Mouse (Mus musculus) gastrocnemius, adult 2 months (tissue): ENCODE results near the gene Abce1. TPM values are rescaled to one million over a fixed set of nuclear protein-coding genes. Genes with fewer than 3 reads are reported as not detected.
"Not testable (repeated sequence)": the region's sequence is repeated elsewhere in the genome, so short reads cannot be mapped to it uniquely, and the experiment has no call there.

Experiments
- DNase-seq: peaks from one replicate; pipeline ENCODE4 v3.0.0; 2022
- H3K27ac ChIP-seq: fragments of 200-600 bp; 2 replicates; pipeline ENCODE4 v1.8.1; 2022; ENCODE audit warnings: mild to moderate bottlenecking
- H3K4me3 ChIP-seq: fragments of 200-600 bp; 2 replicates; pipeline ENCODE4 v1.8.1; 2022; ENCODE audit warnings: mild to moderate bottlenecking, moderate library complexity
- CTCF ChIP-seq: fragments of 200-600 bp; IDR thresholded peaks from 2 replicates; pipeline ENCODE4 v1.8.1; 2022; ENCODE audit warnings: antibody characterized with exemption, mild to moderate bottlenecking, moderate library complexity
- intact Hi-C: fragments of 180-260 bp; cut with DNase I; formaldehyde crosslinking; loops from one replicate; pipeline ENCODE4 v1.15.1; 2025
- total RNA-seq, 2 experiments: library from RNA; stranded (reverse); gene quantifications; 2 replicates each; pipeline ENCODE4 v1.2.3; 2021

Gene Abce1
- total RNA-seq, 2 experiments from 2014 or later, result 48.6 to 52.0 TPM

DNA sequence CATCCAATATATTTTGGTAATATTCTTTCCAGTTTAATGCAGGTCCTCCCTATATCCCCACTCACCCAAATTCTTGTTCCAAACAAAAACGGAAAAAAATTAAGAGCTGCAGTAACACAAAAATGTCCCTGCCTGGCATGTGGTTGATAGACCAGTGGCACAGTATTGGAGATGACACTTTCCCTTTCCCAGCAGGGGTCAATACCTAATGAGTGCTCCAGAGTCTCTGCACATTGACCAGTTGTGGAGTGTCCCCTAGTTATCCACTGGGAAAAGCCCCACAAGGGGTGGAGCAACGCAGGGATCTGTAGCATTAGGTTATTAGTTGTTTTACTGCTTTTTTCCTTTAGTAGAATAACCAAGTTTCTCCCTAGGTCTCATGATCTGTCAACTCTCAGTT, 30.6 kb downstream of the Abce1 start:
- no peak for DNase-seq
- TF ChIP-seq CTCF, result no peak
- Histone ChIP-seq H3K27ac (peak overlapping the region; percentile 41; the same call in 1 of the 2 replicates), H3K4me3 (peak overlapping the region; percentile 75)
- intact Hi-C loops, result no loop called here

- Histone ChIP-seq H3K4me3 (peak overlapping the region; percentile 75), H3K27ac (peak overlapping the region; percentile 41; the same call in 1 of the 2 replicates)
- TF ChIP-seq CTCF, result no peak
- peak; percentile 40 for DNase-seq
- intact Hi-C loops, result no loop called here
These were observed 31.0 kb downstream of the Abce1 start for GRCm38 (mm10) chr8:79680555-79680954.

DNA sequence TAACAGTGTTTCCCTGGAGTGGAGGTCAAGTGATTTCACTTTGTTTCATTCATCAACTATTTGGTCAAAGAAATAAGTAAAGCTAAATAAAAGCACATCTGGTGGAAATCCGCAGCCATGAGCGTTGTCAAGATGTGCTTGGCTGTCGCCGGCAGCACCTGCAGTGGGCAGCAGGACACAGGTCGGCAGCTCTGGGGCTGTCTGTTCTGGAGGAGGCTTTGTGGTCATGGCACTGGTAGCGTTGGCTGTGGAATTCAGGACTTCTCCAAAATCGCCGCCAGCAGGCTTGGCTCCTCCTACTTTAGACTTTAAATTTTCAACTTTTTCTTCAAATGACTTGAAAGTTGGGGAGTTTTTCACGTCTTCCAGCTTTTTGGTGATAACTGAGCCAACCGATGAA, 31.5 kb downstream of the Abce1 start:
- intact Hi-C loops, H3K27ac ChIP-seq, DNase-seq: not testable (repeated sequence)
- H3K4me3 ChIP-seq, result peak overlapping the region; percentile 75

DNA sequence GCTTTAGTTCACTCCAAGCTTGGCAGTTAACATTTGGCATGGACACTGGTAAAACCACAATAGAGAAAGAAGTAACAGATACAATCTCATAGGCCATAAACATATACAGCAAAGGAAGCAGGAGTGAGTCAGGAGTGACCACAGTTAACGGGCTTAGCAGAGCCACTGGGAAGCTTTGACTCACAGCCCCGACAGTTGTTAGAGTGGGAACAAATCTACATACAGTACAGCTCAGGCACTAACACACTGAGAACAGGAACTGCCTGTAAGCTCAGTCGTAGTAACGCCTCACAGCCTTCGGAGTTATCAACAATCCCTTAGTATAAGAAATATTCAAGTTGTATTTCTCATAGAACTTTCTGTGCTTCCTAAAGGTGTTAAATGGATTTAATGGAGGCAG, 32.5 kb downstream of the Abce1 start:
- H3K27ac ChIP-seq, result no peak overlapping the region
- DNase-seq, result no peak
- intact Hi-C loops, result no loop called here
- no peak overlapping the region for H3K4me3 ChIP-seq
- no peak for TF ChIP-seq CTCF

DNA sequence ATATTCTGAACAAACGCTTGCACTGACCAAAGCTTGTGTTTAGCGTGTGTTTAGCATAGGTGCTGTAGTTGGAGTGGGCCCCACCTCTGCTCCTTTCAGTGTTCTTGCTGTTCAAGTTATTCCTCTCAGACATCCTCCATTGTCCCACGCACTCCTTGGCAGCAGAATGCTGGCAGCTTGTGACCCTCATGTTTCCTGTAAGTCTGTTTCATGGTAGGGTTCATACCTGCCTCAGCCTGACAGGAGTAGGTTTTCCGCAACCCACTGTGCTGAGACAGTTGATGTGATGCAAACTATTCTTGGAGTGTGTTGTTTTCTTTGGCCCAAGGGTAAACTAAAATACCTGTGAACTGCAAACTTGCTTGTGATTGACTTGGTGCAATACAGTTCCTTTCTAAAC, 35.1 kb downstream of the Abce1 start:
- Histone ChIP-seq H3K4me3 (no peak overlapping the region), H3K27ac (no peak overlapping the region)
- intact Hi-C loops, result no loop called here
- DNase-seq, result no peak
- no peak for TF ChIP-seq CTCF

- H3K27ac ChIP-seq, DNase-seq, intact Hi-C loops, H3K4me3 ChIP-seq: not testable (repeated sequence)
These were observed 52.8 kb downstream of the Abce1 start for GRCm38 (mm10) chr8:79658715-79659114.

- intact Hi-C loops, result no loop called here
- H3K27ac ChIP-seq, result peak overlapping the region; percentile 71
- H3K4me3 ChIP-seq, result no peak overlapping the region
- no peak for TF ChIP-seq CTCF
- no peak for DNase-seq
These were observed 57.8 kb downstream of the Abce1 start for GRCm38 (mm10) chr8:79653736-79654135.

DNA sequence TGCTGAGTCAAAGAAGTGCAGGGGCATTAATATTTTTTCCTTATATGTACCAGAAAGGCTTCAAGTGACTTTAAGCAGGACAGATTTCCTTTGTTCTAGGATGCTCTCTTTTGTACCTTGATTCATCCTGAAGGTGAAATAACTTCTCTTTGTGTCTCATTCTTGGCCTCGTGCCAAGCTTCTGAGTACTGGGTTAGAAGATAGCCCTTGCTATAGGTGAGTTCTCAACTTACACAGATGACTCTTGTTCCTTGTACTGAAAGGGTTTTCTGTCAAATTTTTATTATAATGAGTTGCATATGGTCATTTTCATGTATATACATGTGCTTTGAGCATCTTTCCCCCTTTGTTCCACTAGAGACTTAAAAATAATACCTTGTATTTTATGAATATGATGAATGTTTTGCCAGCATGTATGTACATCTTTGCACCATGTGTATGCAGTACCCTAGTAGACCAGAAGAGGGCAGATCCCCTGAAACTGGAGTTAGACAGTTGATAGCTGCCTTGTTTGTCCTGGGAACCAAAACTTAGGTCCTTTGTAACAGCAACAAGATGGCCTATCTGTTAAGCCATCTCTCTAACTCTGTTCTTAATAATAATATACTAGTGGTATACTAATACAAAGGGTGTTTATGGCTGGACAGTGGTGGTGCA, 61.3 kb downstream of the Abce1 start:
- intact Hi-C loops, result no loop called here
- TF ChIP-seq CTCF, result peak; percentile 63
- no peak for DNase-seq
- Histone ChIP-seq H3K27ac (no peak overlapping the region), H3K4me3 (no peak overlapping the region)

GRCm38 (mm10) chr8:79649569-79649968, 62.0 kb downstream of the Abce1 start:
- no peak overlapping the region for H3K27ac ChIP-seq
- intact Hi-C loops, result no loop called here
- TF ChIP-seq CTCF, result no peak
- no peak for DNase-seq
- no peak overlapping the region for H3K4me3 ChIP-seq

DNA sequence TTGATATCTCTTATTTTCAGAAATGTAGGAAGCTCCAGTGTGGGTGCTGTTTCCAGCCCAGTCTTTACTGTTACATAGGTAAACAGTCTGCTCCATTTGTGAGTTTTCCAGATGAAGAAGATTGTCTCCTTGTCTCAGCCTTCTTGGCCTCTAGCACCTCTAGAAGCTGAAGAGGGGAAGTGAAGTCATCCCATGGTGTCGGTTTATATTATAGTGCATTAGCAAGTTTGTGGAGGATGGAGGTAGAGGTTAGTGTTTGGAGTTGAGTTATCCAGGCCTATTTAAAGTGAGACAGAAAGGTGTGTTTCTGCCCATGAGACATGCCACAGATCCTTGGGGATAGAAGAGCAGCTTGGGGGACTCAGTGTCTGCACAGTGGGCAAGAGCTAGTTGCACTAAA, 70.4 kb downstream of the Abce1 start:
- TF ChIP-seq CTCF, result no peak
- Histone ChIP-seq H3K27ac (peak overlapping the region; percentile 97), H3K4me3 (peak overlapping the region; percentile 99)
- DNase-seq, result no peak
- intact Hi-C loops, result no loop called here

DNA sequence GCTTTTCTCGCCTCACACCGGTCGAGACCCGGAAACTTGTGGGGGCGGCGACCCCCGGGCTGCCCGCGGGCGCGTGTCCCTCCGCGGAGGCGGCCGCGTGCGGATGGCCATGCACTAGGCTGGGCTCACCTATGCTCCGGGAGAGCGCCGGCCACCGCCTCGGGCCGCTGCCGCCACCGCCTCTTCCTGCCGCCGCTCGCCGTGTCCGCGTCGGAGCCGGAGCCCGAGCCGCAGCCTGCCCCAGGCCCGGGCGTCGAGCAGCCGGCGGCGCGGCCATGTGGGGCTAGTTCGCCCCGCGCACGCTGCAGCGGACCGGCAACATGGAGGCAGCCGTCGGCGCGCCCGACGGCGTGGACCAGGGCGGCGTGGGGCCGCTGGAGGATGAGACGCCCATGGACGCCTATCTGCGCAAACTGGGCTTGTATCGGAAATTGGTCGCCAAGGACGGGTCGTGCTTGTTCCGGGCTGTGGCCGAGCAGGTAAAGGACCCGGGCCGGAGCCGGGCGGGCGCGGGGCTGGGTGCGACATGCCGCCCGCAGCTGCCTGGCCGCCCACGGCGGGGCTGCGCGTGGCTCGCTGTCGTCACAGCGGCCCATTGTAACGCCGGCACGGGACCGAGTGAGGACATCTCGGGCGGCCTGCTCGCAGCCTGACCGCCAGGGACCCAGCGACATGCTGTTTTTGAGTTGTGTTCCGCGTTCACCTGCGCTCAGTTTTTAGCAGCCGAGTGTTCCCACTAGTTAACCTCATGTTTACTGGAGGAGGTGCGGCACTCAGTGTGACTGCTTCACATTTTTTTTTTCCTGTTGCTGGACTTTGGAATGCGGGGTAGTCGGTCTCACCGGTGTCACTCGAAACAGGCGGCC, 71.7 kb downstream of the Abce1 start, which contains the start of gene Otud4:
Gene Otud4 (plus strand): TSS at position 33 of the 866 bp plus-strand sequence.
- H3K4me3 ChIP-seq, result peak within 1 kb of the TSS; percentile 99
- intact Hi-C loops, result loop anchor here (2.0 kb wide), 1 partner anchor 345 kb away; the partner anchor contains the start of gene Mmaa
- TF ChIP-seq CTCF, result peak; percentile 28
- H3K27ac ChIP-seq, result peak within 1 kb of the TSS; percentile 97
- DNase-seq, result peak; percentile 74

DNA sequence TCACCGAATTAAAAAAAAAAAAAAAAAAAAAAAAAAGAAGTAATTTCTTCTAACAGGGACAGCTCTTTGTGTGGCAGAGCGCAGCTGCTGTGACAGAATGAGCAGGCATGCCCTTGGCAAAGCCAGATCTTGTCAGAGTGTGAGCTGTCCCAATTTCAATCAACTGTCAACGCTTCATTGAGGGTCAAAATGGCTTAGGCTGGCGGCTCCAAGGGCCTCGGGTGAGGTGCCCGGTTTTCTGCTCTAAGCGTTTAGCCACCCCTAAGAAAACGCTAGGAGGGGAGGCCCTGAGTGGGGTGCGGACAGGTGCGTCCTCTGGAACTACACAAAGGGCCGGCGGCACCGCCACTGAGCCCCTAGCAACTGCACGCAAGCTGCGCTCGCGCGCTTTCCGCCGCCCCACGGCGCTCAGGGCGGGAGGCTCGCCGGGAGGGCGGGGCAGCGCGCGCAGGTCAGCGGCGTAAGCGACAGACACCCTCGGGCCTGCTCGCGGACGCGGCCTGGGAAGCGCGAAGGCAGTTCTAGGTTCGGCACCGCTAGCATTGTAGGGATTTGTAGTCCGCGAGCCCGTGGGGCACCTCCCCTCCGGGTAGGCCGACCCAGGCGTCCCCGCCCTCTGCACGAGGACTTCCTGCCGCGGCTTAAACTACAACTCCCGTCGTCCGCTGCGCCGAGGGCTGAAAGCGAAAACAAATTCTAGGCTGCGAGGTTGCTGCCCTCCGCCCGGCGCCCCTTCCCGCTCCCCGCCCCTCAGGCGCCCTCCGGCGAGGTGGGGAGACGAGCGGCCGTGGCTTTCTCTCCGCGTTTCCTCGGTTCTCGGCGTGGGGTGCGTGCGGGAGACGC, 72.6 kb downstream of the Abce1 start:
- TF ChIP-seq CTCF, result no peak
- Histone ChIP-seq H3K27ac (peak overlapping the region; percentile 97), H3K4me3 (peak overlapping the region; percentile 99)
- DNase-seq, result peak; percentile 99
- intact Hi-C loops, result loop anchor here (2.0 kb wide), 1 partner anchor 344 kb away; the partner anchor contains the start of gene Mmaa
